Mouse (Mus musculus) inflammation-experienced regulatory T-cells (primary cell): ENCODE results near the gene Qtrt1. TPM values are rescaled to one million over a fixed set of nuclear protein-coding genes. Genes with fewer than 3 reads are reported as not detected.

Experiments
- polyA plus RNA-seq, 2 experiments: library from polyadenylated mRNA; unstranded; fragments of 100-300 nt; shearing (Covaris generic); gene quantifications; one replicate each; pipeline ENCODE4 v1.2.1; 2017

The Qtrt1 gene
- 10 to 100 TPM; 29.5 to 32.0 TPM for polyA plus RNA-seq

GRCm38 (mm10) chr9:21411669-21412550 is at the start of gene Qtrt1:
TSS of gene Qtrt1 (plus strand) at chr9:21411837.

DNA sequence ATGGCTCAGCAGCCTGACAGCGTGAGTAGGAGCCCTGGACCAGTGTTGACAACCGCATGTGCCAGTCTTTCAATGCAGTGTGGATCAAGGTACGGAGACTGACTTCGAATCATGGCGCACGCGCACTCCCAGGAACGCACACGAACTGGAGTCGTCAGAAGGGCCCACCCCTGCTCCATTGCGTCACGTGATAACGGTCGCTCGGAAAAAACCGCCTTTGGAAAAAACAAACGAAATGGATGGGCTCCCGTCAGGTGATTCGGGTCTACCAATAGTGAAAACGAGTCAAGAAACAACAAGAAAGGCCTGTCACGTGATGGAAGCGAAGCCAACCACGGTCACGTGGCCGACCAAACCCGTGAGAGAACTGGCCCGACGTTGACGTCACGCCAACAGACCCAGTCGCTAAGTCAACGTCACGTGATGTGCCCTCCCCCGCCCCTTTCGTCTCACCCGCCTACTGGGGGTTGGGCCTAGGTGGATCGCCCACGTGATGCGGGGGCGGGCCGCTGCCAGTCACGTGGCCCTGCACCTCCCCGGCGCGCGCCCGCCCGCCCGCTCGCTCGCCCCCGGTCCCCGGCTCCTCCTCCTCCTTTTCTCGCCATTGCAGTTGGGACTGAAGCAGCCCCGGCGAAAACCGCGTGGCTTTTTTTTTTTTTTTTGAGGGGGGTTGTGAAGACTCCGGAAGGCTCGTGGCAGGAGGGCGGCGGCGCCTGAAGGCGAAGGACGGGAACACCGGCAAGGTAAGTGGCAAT is 44.1 kb upstream of the Qtrt1 start, which contains the start of gene Ilf3:
Gene Ilf3 (plus strand): TSS at position 515 of the 755 bp plus-strand sequence.

DNA sequence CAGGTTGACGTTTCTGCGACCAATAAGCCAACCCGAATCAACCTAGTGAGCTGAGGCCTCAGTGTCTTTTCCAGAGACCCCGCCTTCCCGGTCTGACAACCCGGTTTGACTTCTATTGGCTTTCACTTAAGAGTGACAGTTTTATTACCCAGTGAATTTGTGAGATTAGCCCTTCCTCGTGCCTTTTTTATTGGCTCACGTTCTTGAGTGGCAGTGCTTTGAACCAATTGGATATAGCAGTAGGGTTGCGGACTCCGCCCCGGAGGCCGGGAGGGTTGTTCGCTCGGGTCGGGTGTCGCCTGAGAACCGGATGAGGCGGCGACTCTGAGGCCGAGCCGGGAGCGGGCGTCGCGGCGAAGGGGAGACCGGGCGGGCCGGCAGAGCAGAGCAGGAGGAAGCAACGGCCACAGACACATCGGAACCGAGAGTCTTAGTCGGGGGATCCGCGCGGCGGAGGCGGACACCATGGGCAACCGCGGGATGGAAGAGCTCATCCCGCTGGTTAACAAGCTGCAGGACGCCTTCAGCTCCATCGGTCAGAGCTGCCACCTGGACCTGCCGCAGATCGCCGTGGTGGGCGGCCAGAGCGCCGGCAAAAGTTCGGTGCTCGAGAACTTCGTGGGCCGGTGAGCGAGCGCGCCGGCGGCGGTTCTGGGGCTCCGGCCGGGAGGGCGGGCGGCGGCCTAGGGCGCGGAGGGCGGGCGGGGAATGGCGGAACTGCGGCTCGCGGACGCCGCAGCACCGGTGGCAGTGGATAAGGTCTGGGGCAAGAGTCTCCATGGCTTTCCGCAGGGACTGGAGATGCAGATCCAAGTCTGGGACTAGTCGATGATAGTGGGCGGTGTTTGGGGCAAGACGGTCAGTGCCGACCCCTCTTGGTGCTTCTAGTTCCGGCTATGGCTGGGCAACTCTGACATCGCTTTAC is 13.3 kb downstream of the Qtrt1 start, which contains the start of gene Dnm2:
Gene Dnm2 (plus strand): TSS at position 278 of the 925 bp plus-strand sequence.

Other genes with a start within 250 kb of the Qtrt1 start
- gene Pde4a, start 246.1 kb upstream of the Qtrt1 start, polyA plus RNA-seq, result 1 to 10 TPM; 1.1 to 3.1 TPM
- gene Keap1, start 172.5 kb upstream of the Qtrt1 start, polyA plus RNA-seq, result 10 to 100 TPM; 56.5 to 63.4 TPM
- 1 to 10 TPM in 1 of 2 experiments, under 1 TPM in 1; 0.14 to 2.2 TPM for gene S1pr5, start 163.4 kb upstream of the Qtrt1 start, polyA plus RNA-seq
- 10 to 100 TPM; 57.7 to 70.7 TPM for gene Atg4d, start 146.5 kb upstream of the Qtrt1 start, polyA plus RNA-seq
- gene Kri1, start 123.9 kb upstream of the Qtrt1 start, polyA plus RNA-seq, result 10 to 100 TPM; 26.5 to 29.8 TPM
- gene Cdkn2d, start 120.4 kb upstream of the Qtrt1 start, polyA plus RNA-seq, result 100 to 1,000 TPM in 1 of 2 experiments, 10 to 100 TPM in 1; 93.1 to 135 TPM
- gene Ap1m2, start 99.5 kb upstream of the Qtrt1 start, polyA plus RNA-seq, result 1 to 10 TPM; 2.3 to 3.0 TPM
- 100 to 1,000 TPM; 391 to 483 TPM for gene Slc44a2, start 91.1 kb upstream of the Qtrt1 start, polyA plus RNA-seq
- gene Ilf3, start 44.0 kb upstream of the Qtrt1 start, polyA plus RNA-seq, result 10 to 100 TPM; 50.0 to 61.5 TPM
- gene Dnm2, start 13.1 kb downstream of the Qtrt1 start, polyA plus RNA-seq, result 100 to 1,000 TPM; 196 to 272 TPM
- 1 to 10 TPM; 6.2 to 8.7 TPM for gene Tmed1, start 98.4 kb downstream of the Qtrt1 start, polyA plus RNA-seq
- 10 to 100 TPM; 31.3 to 48.0 TPM for gene AB124611, start 114.3 kb downstream of the Qtrt1 start, polyA plus RNA-seq
- 10 to 100 TPM; 47.1 to 59.5 TPM for gene Carm1, start 135.1 kb downstream of the Qtrt1 start, polyA plus RNA-seq
- gene Timm29, start 180.9 kb downstream of the Qtrt1 start, polyA plus RNA-seq, result 10 to 100 TPM; 35.9 to 36.3 TPM
- gene Yipf2, start 181.0 kb downstream of the Qtrt1 start, polyA plus RNA-seq, result 10 to 100 TPM; 24.5 to 25.7 TPM
- gene Smarca4, start 204.3 kb downstream of the Qtrt1 start, polyA plus RNA-seq, result 10 to 100 TPM; 60.5 to 61.5 TPM